Mouse (Mus musculus) kidney, adult 2 months (tissue): ENCODE data around the gene Atpaf1. TPM values are rescaled to one million over a fixed set of nuclear protein-coding genes. Genes with fewer than 3 reads are reported as not detected.
A peak's percentile ranks its signal among the peaks of the same experiment; 100 is the strongest.

ENCODE experiments used
- DNase-seq: peaks from one replicate; pipeline ENCODE4 v3.0.0; 2021
- H3K27ac ChIP-seq: fragments of 200-500 bp; 2 replicates; pipeline ENCODE4 v1.5.1; 2012; ENCODE audit warnings: low read depth, low read length, control low read depth, inconsistent platforms; ENCODE audit not compliant: insufficient read depth
- H3K27me3 ChIP-seq: fragments of 200-500 bp; replicated peaks from 2 replicates; pipeline ENCODE4 v1.6.1; 2012; ENCODE audit warnings: mild to moderate bottlenecking, moderate library complexity, low read length, inconsistent platforms; ENCODE audit not compliant: control insufficient read depth, insufficient read depth
- H3K36me3 ChIP-seq: fragments of 200-500 bp; 2 replicates; pipeline ENCODE4 v1.6.1; 2012; ENCODE audit warnings: mild to moderate bottlenecking, moderate library complexity, low read length, inconsistent platforms; ENCODE audit not compliant: control insufficient read depth, insufficient read depth
- H3K4me1 ChIP-seq: fragments of 200-500 bp; 2 replicates; pipeline ENCODE4 v1.6.1; 2011; ENCODE audit warnings: low read length; ENCODE audit not compliant: control insufficient read depth, insufficient read depth
- H3K4me3 ChIP-seq: fragments of 200-500 bp; 2 replicates; pipeline ENCODE4 v1.5.1; 2011; ENCODE audit warnings: mild to moderate bottlenecking, low read depth, low read length, control low read depth; ENCODE audit not compliant: insufficient read depth
- CTCF ChIP-seq: fragments of 200-500 bp; conservative IDR thresholded peaks from 2 replicates; pipeline ENCODE4 v1.5.1; 2011; ENCODE audit warnings: low read depth, mild to moderate bottlenecking, control low read depth, low read length, moderate library complexity, mixed read lengths; ENCODE audit not compliant: insufficient read depth, insufficient read length
- POLR2A ChIP-seq: fragments of 200-500 bp; IDR thresholded peaks from one replicate; pipeline ENCODE4 v1.6.1; 2011; ENCODE audit warnings: low read depth, low read length, control low read depth
- WGBS: fragments of 180-500 bp; shearing (Covaris S2); methylation state at CpG from one replicate; pipeline ENCODE4 v1.1.7; 2018; 5-methylcytosine and 5-hydroxymethylcytosine counted together
- polyA plus RNA-seq: library from polyadenylated mRNA; depleted of rRNA; stranded (reverse); fragments of >200 nt; gene quantifications from 2 replicates; pipeline ENCODE4 v1.2.3, GENCODE M21; 2012

The Atpaf1 gene
- polyA plus RNA-seq, 1 experiment, result 35.0 TPM

DNA sequence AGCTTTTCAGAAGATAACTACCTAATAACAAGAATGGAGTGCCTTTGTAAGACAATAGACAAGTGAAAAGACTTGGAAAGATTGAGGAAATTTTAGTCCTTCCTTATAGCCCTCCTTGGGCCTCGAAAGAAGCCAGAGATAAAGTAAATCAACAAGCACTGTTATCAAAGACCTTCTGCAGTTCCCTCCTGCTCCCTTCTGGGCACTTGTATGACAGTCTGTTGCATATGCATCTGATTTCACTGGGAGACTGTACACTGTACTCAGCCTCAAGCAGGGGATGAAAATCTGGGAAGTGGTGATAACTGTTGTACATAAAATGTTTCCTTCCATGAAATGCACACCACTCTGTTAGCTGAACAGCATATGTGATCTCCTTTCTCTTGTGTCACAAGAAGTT lies 35.3 kb upstream of the Atpaf1 start:
- Histone ChIP-seq H3K36me3 (peaks cover 5% of the 10 kb centered on the region), H3K27ac (no peak overlapping the region), H3K4me3 (no peak overlapping the region), H3K4me1 (no peaks in the 10 kb centered on the region), H3K27me3 (no peaks in the 10 kb centered on the region)
- 76% methylated on average over 1 of the region's 1 CpGs for WGBS
- no peak for DNase-seq
- no peak for TF ChIP-seq POLR2A

- no peaks in the 10 kb centered on the region for H3K27me3 ChIP-seq
- H3K4me3 ChIP-seq, result no peak overlapping the region
- 92% methylated on average over 3 of the region's 3 CpGs for WGBS
- no peak for TF ChIP-seq POLR2A
- TF ChIP-seq CTCF, result no peak
- DNase-seq, result no peak
- no peaks in the 10 kb centered on the region for H3K4me1 ChIP-seq
- H3K27ac ChIP-seq, result no peak overlapping the region
- peaks cover 7% of the 10 kb centered on the region for H3K36me3 ChIP-seq
Measured at GRCm38 (mm10) chr4:115754101-115754500, 30.5 kb upstream of the Atpaf1 start.

DNA sequence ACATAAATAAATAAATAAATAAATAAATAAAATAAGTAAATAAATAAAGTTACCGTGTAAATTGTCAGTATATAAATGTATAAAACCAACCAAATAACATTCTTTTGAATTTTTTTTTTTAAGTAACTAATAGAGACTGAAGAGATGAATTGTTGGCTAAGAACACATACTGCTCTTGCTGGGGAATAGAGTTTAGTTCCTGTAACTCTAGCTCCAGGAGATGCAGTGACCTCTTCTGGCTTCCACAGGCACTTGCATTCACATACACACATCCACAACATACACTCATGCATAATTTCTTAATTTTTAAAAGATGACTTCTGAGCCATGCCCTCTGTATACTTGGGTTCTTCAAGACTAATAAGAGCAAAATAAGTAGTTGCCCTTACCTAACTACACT lies 29.8 kb upstream of the Atpaf1 start:
- WGBS, result 96% methylated on average over 1 of the region's 1 CpGs
- Histone ChIP-seq H3K36me3 (peaks cover 8% of the 10 kb centered on the region), H3K4me1 (no peaks in the 10 kb centered on the region), H3K4me3 (no peak overlapping the region), H3K27me3 (no peaks in the 10 kb centered on the region), H3K27ac (no peak overlapping the region)
- no peak for DNase-seq
- TF ChIP-seq POLR2A, result no peak
- no peak for TF ChIP-seq CTCF

DNA sequence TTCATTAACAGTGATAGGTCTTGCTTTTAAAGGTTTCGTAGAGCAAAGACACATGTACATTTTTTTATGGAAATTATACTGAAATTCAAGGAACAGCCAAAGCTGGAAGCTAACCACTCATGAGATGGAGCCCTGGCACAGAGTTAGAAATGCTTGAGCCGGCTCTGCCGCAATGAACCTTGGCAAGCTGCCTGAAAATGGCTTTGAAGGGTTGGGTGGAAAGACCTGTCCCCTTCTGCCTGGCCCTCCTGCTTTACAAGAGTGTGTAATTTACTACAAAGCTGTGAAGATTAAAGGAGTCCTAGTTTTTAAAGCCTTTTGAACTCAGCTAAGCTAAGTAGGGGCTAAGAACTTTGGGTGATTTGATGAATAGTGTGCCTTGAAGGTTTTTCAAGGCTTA lies 23.4 kb upstream of the Atpaf1 start:
- TF ChIP-seq POLR2A (no peak), CTCF (no peak)
- WGBS, result 32% methylated on average over 3 of the region's 3 CpGs
- Histone ChIP-seq H3K27ac (no peak overlapping the region), H3K4me3 (no peak overlapping the region), H3K4me1 (no peaks in the 10 kb centered on the region), H3K27me3 (no peaks in the 10 kb centered on the region), H3K36me3 (peaks cover 3% of the 10 kb centered on the region)
- DNase-seq, result peak; percentile 64

DNA sequence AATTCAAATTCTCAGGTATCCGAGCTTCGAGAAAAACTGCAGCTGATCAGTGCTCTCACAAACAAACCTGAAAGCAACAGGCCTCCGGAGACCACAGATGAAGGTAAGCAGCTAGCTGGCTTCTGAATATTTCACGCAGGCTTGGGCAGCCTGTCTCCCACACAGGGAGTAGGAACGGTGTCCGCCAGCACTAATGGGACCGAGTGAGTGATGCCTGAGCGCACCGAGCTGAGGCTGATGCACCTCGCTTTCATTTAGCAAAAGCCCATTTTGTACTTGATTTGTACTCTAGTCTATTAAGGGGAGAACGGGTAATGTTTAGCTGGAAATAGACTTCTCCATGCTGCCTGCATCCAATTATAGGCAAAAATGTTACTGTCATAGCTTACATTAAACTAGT lies 20.0 kb upstream of the Atpaf1 start:
- Histone ChIP-seq H3K4me3 (no peak overlapping the region), H3K27ac (no peak overlapping the region), H3K4me1 (peaks cover 8% of the 10 kb centered on the region), H3K36me3 (peaks cover 5% of the 10 kb centered on the region), H3K27me3 (no peaks in the 10 kb centered on the region)
- 74% methylated on average over 11 of the region's 11 CpGs for WGBS
- DNase-seq, result no peak
- no peak for TF ChIP-seq POLR2A
- TF ChIP-seq CTCF, result no peak

- H3K27me3 ChIP-seq, result no peaks in the 10 kb centered on the region
- peak overlapping the region; percentile 28; the same call in 1 of the 2 replicates for H3K27ac ChIP-seq
- TF ChIP-seq CTCF, result no peak
- no peak for TF ChIP-seq POLR2A
- peak; percentile 35 for DNase-seq
- H3K4me1 ChIP-seq, result peaks cover 8% of the 10 kb centered on the region
- WGBS, result 34% methylated on average over 11 of the region's 11 CpGs
- no peak overlapping the region for H3K4me3 ChIP-seq
- H3K36me3 ChIP-seq, result peaks cover 9% of the 10 kb centered on the region; the same call in 1 of the 2 replicates
Measured at GRCm38 (mm10) chr4:115767647-115768467, 16.8 kb upstream of the Atpaf1 start.

GRCm38 (mm10) chr4:115775056-115775455 lies 9.6 kb upstream of the Atpaf1 start:
- no peak overlapping the region for H3K4me3 ChIP-seq
- WGBS, result 88% methylated on average over 6 of the region's 6 CpGs
- no peak overlapping the region for H3K27ac ChIP-seq
- no peaks in the 10 kb centered on the region for H3K27me3 ChIP-seq
- H3K4me1 ChIP-seq, result peaks cover 2% of the 10 kb centered on the region; the same call in 1 of the 2 replicates
- no peak for DNase-seq
- TF ChIP-seq CTCF (no peak), POLR2A (no peak)
- peaks cover 8% of the 10 kb centered on the region for H3K36me3 ChIP-seq
